Mouse (Mus musculus) liver, embryonic 14.5 days (tissue): Measurements from ENCODE around the gene Casc3. TPM values are rescaled to one million over a fixed set of nuclear protein-coding genes. Genes with fewer than 3 reads are reported as not detected.

Experiments used
- ATAC-seq: fragments of 200-750 bp; cut with Nextera tagmentation; 2 replicates; pipeline ENCODE4 v1.8.0; 2017; ENCODE audit warnings: moderate number of reproducible peaks, mild to moderate bottlenecking, moderate library complexity; ENCODE audit not compliant: insufficient read depth
- DNase-seq, 3 experiments: peaks; one replicate each; pipeline ENCODE4 v3.0.0-alpha.2; 2012 to 2013; ENCODE audit warnings: low read depth in 3 of 3, low spot score in 3 of 3
- H3K27ac ChIP-seq: fragments of 300-500 bp; sonication (generic); 2 replicates; pipeline ENCODE4 v1.5.1; 2014; ENCODE audit warnings: moderate library complexity, mild to moderate bottlenecking, control low read depth, inconsistent platforms
- H3K27me3 ChIP-seq: fragments of 300-500 bp; sonication (generic); 2 replicates; pipeline ENCODE4 v1.6.1; 2014; ENCODE audit warnings: mild to moderate bottlenecking, low read length, moderate library complexity; ENCODE audit not compliant: control insufficient read depth, insufficient read depth
- H3K36me3 ChIP-seq: fragments of 300-500 bp; sonication (generic); replicated peaks from 2 replicates; pipeline ENCODE4 v1.6.1; 2014; ENCODE audit warnings: low read depth; ENCODE audit not compliant: control insufficient read depth, insufficient read depth
- H3K4me1 ChIP-seq, 2 experiments: fragments of 200-500 bp in 1 of 2; fragments of 300-500 bp in 1 of 2; sonication (generic) in 1 of 2; replicated peaks; 2 replicates each; pipeline ENCODE4 v1.6.1; 2012 to 2014; ENCODE audit warnings: antibody characterized with exemption in 1 of 2, inconsistent platforms in 1 of 2, low read length in 1 of 2; ENCODE audit not compliant: control insufficient read depth in 2 of 2, insufficient read depth in 2 of 2
- H3K4me2 ChIP-seq: fragments of 300-500 bp; sonication (generic); 2 replicates; pipeline ENCODE4 v1.6.1; 2014; ENCODE audit warnings: low read depth, mild to moderate bottlenecking, control low read depth, moderate library complexity
- H3K4me3 ChIP-seq, 2 experiments: fragments of 200-500 bp in 1 of 2; fragments of 300-500 bp in 1 of 2; sonication (generic) in 1 of 2; 2 replicates each; pipeline ENCODE4 v1.5.1; 2012 to 2014; ENCODE audit warnings: low read depth in 2 of 2, low read length in 2 of 2, mild to moderate bottlenecking in 2 of 2, control low read depth in 1 of 2, inconsistent platforms in 1 of 2, moderate library complexity in 1 of 2; ENCODE audit not compliant: insufficient read depth in 1 of 2
- H3K9ac ChIP-seq: fragments of 300-500 bp; sonication (generic); replicated peaks from 2 replicates; pipeline ENCODE4 v1.6.1; 2014; ENCODE audit warnings: mild to moderate bottlenecking, control low read depth, moderate library complexity
- H3K9me3 ChIP-seq: fragments of 300-500 bp; sonication (generic); 2 replicates; pipeline ENCODE4 v1.6.1; 2016; ENCODE audit warnings: low read length, mixed read lengths; ENCODE audit not compliant: control insufficient read depth
- CTCF ChIP-seq: IDR thresholded peaks from 2 replicates; pipeline ENCODE4 v1.5.1; 2016; ENCODE audit warnings: antibody characterized with exemption, low read depth, control low read depth
- EP300 ChIP-seq: IDR thresholded peaks from 2 replicates; pipeline ENCODE4 v1.6.1; 2016; ENCODE audit warnings: antibody characterized with exemption, low read depth
- WGBS: fragments of 180-500 bp; shearing (Covaris S2); extraction: QIAGEN DNeasy Blood & Tissue Kit; methylation state at CpG from one replicate; pipeline ENCODE4 v1.1.7; 2014; ENCODE audit not compliant: insufficient replicate concordance; 5-methylcytosine and 5-hydroxymethylcytosine counted together
- polyA plus RNA-seq, 2 experiments: library from polyadenylated mRNA; depleted of rRNA in 1 of 2; stranded (reverse) in 1 of 2; unstranded in 1 of 2; fragments of >200 nt; fragmentation: Nextera tagmentation in 1 of 2; extraction: Ambion mirVana in 1 of 2; gene quantifications; 2 replicates each; pipeline versions ENCODE4 v1.2.1 to v1.2.3; 2012 to 2014

Casc3 gene
- polyA plus RNA-seq, 2 experiments, result 11.5 to 12.7 TPM

DNA sequence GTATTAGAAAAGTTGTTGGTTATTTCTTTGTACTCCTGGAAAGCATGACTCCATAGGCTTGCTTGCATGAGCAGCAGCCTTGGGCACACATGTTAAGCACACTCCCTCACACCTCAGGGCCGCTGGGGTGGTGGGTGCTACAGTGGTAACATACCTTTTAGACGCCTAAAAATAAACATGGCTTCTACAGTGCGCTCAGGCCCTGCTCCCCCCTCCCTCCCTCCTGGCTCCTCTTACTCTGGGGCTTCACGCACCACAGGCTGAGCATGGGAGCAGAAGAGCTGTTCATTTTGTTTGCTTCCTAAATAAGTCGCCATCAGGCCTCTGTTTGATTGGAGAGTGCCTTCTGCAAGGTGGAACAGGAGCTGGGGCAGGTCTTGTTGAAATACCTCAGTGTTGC is 7.4 kb upstream of the Casc3 start:
- peaks cover 15 to 17% of the 10 kb centered on the region in 2 experiments for H3K4me1 ChIP-seq
- peaks cover 31% of the 10 kb centered on the region for H3K36me3 ChIP-seq
- H3K27ac ChIP-seq, result no peak overlapping the region; the same call in 1 of the 2 replicates
- 24% methylated on average over 5 of the region's 5 CpGs for WGBS
- no peaks in the 10 kb centered on the region for H3K9me3 ChIP-seq
- ATAC-seq (no peak), DNase-seq (no peak)
- peak overlapping the region; percentile 85 to 99 for H3K4me3 ChIP-seq
- peak overlapping the region; percentile 98 for H3K9ac ChIP-seq
- TF ChIP-seq CTCF, result no peak
- no peak for TF ChIP-seq EP300
- no peaks in the 10 kb centered on the region for H3K27me3 ChIP-seq
- H3K4me2 ChIP-seq, result peak overlapping the region; percentile 95

DNA sequence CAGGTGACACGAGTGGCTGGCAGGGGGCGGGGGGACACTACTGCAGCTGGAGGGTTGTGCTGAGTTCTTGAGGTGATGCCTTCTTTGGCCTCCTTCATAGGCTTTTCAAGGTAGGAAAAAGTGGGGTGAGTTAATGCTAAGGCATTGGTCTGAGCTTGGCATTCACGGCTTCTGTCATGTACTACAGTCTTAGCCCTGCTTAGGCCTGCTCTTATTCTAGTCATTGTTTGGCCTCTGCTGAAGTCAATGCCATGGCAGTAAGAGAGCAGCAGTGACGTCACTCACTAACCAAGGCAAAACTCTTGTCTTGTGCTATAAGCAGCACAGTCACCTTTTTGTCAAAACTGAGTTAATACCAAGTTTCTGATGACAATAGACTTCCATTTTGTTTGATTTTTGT is 6.8 kb upstream of the Casc3 start:
- Histone ChIP-seq H3K36me3 (peaks cover 36% of the 10 kb centered on the region), H3K27ac (no peak overlapping the region), H3K27me3 (no peaks in the 10 kb centered on the region), H3K4me1 (peaks cover 15 to 17% of the 10 kb centered on the region in 2 experiments), H3K4me3 (peak overlapping the region in 1 of 2 experiments; percentile 99; a peak in 2 of 4 replicates), H3K4me2 (peak overlapping the region; percentile 95), H3K9me3 (no peaks in the 10 kb centered on the region), H3K9ac (no peak overlapping the region; the same call in 1 of the 2 replicates)
- DNase-seq (no peak), ATAC-seq (no peak)
- TF ChIP-seq EP300 (no peak), CTCF (no peak)
- WGBS, result 69% methylated on average over 4 of the region's 4 CpGs

DNA sequence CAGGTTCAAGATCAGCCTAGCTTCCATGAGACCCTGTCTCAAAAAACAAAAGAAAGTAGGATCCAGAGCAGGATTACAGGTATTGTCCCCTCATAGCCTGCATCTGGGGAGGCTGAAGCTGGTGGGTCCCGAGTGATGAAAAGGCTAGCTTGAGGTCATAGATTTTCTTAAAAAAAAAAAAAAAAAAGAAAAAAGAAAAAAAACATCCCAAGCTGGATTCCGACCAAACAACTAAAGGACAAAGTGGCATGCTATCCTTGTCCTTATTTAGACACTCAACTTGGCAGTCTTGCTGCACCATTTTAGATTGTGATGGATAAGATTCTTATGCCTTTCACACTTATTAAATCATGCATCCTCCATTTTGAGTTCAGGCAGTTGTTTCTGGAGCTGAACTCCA is 3.7 kb downstream of the Casc3 start:
- DNase-seq, result no peak
- Histone ChIP-seq H3K4me3 (0 out of 4 replicates have a peak overlapping the region, but pooled peaks of 1 of the 2 experiments have one; percentile 79), H3K27me3 (no peaks in the 10 kb centered on the region), H3K9ac (peak overlapping the region; percentile 82; the same call in 1 of the 2 replicates), H3K9me3 (no peaks in the 10 kb centered on the region), H3K36me3 (peaks cover 41% of the 10 kb centered on the region), H3K4me2 (peak overlapping the region; percentile 71), H3K27ac (peak overlapping the region; percentile 53), H3K4me1 (peaks cover 5 to 15% of the 10 kb centered on the region in 2 experiments)
- 64% methylated on average over 2 of the region's 2 CpGs for WGBS
- no peak for TF ChIP-seq CTCF
- TF ChIP-seq EP300, result no peak
- ATAC-seq, result no peak

DNA sequence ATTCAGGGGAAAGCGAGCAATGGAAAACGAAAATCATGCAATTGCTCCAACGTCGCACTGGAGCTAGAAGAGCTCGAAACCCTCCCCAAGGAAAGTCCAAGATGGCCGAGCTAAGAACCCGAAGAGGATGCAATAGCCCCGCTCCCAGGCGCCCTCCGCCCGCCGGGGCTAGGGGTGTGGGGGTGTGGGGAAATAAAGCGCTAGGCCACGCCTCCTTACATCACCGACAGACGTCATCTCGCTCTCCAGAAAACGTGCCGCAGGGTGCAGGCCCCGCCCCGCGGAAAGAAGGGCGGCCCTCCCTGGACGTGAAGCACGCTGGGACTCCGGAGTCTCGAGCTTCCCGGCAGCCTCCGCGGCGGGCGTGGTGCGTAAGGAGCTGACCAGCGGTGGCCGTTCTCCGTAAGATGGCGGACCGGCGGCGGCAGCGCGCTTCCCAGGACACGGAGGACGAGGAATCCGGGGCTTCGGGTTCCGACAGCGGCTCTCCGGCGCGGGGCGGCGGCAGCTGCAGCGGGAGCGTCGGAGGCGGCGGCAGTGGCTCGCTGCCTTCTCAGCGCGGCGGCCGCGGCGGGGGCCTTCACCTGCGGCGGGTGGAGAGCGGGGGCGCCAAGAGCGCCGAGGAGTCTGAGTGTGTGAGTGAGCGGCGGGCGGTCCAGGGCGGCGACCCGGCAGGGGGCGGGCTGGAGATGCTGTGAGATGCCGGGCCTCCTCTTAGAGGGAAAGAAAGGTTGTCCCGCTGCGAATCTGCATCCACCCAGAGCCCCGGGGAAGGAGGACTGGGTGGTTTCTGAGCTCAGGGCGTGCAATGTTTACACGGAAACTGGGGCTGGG is 5.0 kb downstream of the Casc3 start:
- peak overlapping the region; percentile 87 for H3K27ac ChIP-seq
- H3K9ac ChIP-seq, result peak overlapping the region; percentile 82
- peak overlapping the region; percentile 71 for H3K4me2 ChIP-seq
- no peaks in the 10 kb centered on the region for H3K27me3 ChIP-seq
- no peaks in the 10 kb centered on the region for H3K9me3 ChIP-seq
- under 1% methylated on average over 81 of the region's 84 CpGs for WGBS
- peak; percentile 54 for TF ChIP-seq CTCF
- TF ChIP-seq EP300, result no peak
- H3K4me1 ChIP-seq, result peaks cover 5 to 15% of the 10 kb centered on the region in 2 experiments
- ATAC-seq (peak; percentile 100), DNase-seq (peak; percentile 97 to 98 (median 97))
- H3K4me3 ChIP-seq, result peak overlapping the region; percentile 79 to 87
- peaks cover 41% of the 10 kb centered on the region for H3K36me3 ChIP-seq

DNA sequence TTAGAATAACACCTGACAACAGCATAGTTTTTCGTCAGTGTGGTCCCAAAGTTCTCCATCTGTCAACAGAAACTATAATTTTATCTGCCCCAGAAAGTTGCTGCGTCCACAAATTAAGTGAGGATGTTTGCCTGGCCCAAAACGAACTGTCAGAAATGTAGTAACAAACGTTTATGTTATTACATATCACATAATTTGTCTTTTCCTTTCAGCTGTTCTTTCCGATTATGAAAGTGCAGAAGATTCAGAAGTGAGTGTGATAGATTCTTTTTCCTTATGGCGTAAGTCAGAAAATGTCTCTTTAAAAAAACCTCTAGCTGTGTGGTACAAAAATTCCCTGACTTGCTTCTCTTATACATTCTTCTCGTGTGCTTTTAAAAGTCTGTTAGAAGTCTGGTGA is 6.0 kb downstream of the Casc3 start:
- DNase-seq (no peak), ATAC-seq (no peak)
- no peak for TF ChIP-seq CTCF
- TF ChIP-seq EP300, result no peak
- peaks cover 32% of the 10 kb centered on the region for H3K36me3 ChIP-seq
- no peaks in the 10 kb centered on the region for H3K27me3 ChIP-seq
- peaks cover 5 to 15% of the 10 kb centered on the region in 2 experiments for H3K4me1 ChIP-seq
- peak overlapping the region; percentile 82 for H3K9ac ChIP-seq
- WGBS, result 58% methylated on average over 7 of the region's 7 CpGs
- H3K9me3 ChIP-seq, result no peaks in the 10 kb centered on the region
- H3K27ac ChIP-seq, result peak overlapping the region; percentile 87
- peak overlapping the region; percentile 79 to 87 for H3K4me3 ChIP-seq
- peak overlapping the region; percentile 71 for H3K4me2 ChIP-seq
